Mouse (Mus musculus) left cerebral cortex, postnatal 36 days (tissue): Measurements from ENCODE around the gene Armt1. TPM values are rescaled to one million over a fixed set of nuclear protein-coding genes. Genes with fewer than 3 reads are reported as not detected.
"Not testable (repeated sequence)": the region's sequence is repeated elsewhere in the genome, so short reads cannot be mapped to it uniquely, and the experiment has no call there.

Experiments
- DNase-seq, 2 experiments: peaks; one replicate each; pipeline ENCODE4 v3.0.0; 2021 to 2022; ENCODE audit warnings: low spot score in 2 of 2, mixed read lengths in 1 of 2
- intact Hi-C: fragments of 180-260 bp; cut with DNase I; formaldehyde crosslinking; loops from one replicate; pipeline ENCODE4 v1.15.1; 2025
- total RNA-seq, 2 experiments: library from RNA; stranded (reverse); gene quantifications; 2 replicates each; pipeline ENCODE4 v1.2.3; 2021

The Armt1 gene
- total RNA-seq, 2 experiments from 2014 or later = 20.7 to 22.4 TPM

GRCm38 (mm10) chr10:4431746-4432122, 533 bp upstream of the Armt1 start:
- intact Hi-C loops = loop anchor here (5.0 kb wide), 1 partner anchor 44 kb away; the partner anchor contains the start of gene Zbtb2
- DNase-seq = no peak

- intact Hi-C loops = loop anchor here (5.0 kb wide), 1 partner anchor 46 kb away; the partner anchor contains the start of gene Zbtb2
Measured at GRCm38 (mm10) chr10:4432996-4433755, 909 bp downstream of the Armt1 start.

GRCm38 (mm10) chr10:4433871-4434270, 1.6 kb downstream of the Armt1 start:
- intact Hi-C loops = loop anchor here (5.0 kb wide), 1 partner anchor 47 kb away; the partner anchor contains the start of gene Zbtb2
- DNase-seq = not testable (repeated sequence)

More at GRCm38 (mm10) chr10:4432996-4433755, 909 bp downstream of the Armt1 start:
- no peak for DNase-seq

- intact Hi-C loops = no loop called here
- no peak for DNase-seq
Measured at GRCm38 (mm10) chr10:4435416-4435815, 3.1 kb downstream of the Armt1 start.

- no peak for DNase-seq
- intact Hi-C loops = no loop called here
Measured at GRCm38 (mm10) chr10:4456409-4456808, 24.1 kb downstream of the Armt1 start.

- intact Hi-C loops = no loop called here
- no peak for DNase-seq
Measured at GRCm38 (mm10) chr10:4460201-4460600, 27.9 kb downstream of the Armt1 start.

- no peak for DNase-seq
- intact Hi-C loops = no loop called here
Measured at GRCm38 (mm10) chr10:4465799-4466198, 33.5 kb downstream of the Armt1 start.

- intact Hi-C loops = no loop called here
- no peak for DNase-seq
Measured at GRCm38 (mm10) chr10:4469406-4469805, 37.1 kb downstream of the Armt1 start.

GRCm38 (mm10) chr10:4473591-4473993, 41.3 kb downstream of the Armt1 start:
- intact Hi-C loops = no loop called here
- no peak for DNase-seq

GRCm38 (mm10) chr10:4475431-4475830, 43.2 kb downstream of the Armt1 start:
- DNase-seq = no peak
- intact Hi-C loops = no loop called here

GRCm38 (mm10) chr10:4476604-4477003, 44.3 kb downstream of the Armt1 start:
- no peak for DNase-seq
- intact Hi-C loops = no loop called here

- intact Hi-C loops = no loop called here
- DNase-seq = no peak
Measured at GRCm38 (mm10) chr10:4480929-4481328, 48.7 kb downstream of the Armt1 start.

- intact Hi-C loops = no loop called here
- DNase-seq = no peak
Measured at GRCm38 (mm10) chr10:4481695-4482094, 49.4 kb downstream of the Armt1 start.

GRCm38 (mm10) chr10:4482355-4482754, 50.1 kb downstream of the Armt1 start, which contains the start of gene Ccdc170:
Gene Ccdc170 (plus strand): TSS chr10:4482502.
- no peak for DNase-seq
- intact Hi-C loops = no loop called here

GRCm38 (mm10) chr10:4483848-4484247, 51.6 kb downstream of the Armt1 start:
- intact Hi-C loops = no loop called here

GRCm38 (mm10) chr10:4484986-4485385, 52.7 kb downstream of the Armt1 start:
- intact Hi-C loops = no loop called here
- no peak for DNase-seq

More at GRCm38 (mm10) chr10:4483848-4484247, 51.6 kb downstream of the Armt1 start:
- no peak for DNase-seq

- no peak for DNase-seq
- intact Hi-C loops = no loop called here
Measured at GRCm38 (mm10) chr10:4489865-4490264, 57.6 kb downstream of the Armt1 start.

- no peak for DNase-seq
- intact Hi-C loops = no loop called here
Measured at GRCm38 (mm10) chr10:4491281-4491680, 59.0 kb downstream of the Armt1 start.

- no peak for DNase-seq
- intact Hi-C loops = no loop called here
Measured at GRCm38 (mm10) chr10:4492045-4492444, 59.8 kb downstream of the Armt1 start.

- intact Hi-C loops = no loop called here
- DNase-seq = no peak
Measured at GRCm38 (mm10) chr10:4492909-4493308, 60.6 kb downstream of the Armt1 start.

GRCm38 (mm10) chr10:4503251-4503650, 71.0 kb downstream of the Armt1 start:
- DNase-seq = no peak
- intact Hi-C loops = no loop called here
